8 mouse cellular contexts compared by ENCODE assay signal in the genomic region with DNA sequence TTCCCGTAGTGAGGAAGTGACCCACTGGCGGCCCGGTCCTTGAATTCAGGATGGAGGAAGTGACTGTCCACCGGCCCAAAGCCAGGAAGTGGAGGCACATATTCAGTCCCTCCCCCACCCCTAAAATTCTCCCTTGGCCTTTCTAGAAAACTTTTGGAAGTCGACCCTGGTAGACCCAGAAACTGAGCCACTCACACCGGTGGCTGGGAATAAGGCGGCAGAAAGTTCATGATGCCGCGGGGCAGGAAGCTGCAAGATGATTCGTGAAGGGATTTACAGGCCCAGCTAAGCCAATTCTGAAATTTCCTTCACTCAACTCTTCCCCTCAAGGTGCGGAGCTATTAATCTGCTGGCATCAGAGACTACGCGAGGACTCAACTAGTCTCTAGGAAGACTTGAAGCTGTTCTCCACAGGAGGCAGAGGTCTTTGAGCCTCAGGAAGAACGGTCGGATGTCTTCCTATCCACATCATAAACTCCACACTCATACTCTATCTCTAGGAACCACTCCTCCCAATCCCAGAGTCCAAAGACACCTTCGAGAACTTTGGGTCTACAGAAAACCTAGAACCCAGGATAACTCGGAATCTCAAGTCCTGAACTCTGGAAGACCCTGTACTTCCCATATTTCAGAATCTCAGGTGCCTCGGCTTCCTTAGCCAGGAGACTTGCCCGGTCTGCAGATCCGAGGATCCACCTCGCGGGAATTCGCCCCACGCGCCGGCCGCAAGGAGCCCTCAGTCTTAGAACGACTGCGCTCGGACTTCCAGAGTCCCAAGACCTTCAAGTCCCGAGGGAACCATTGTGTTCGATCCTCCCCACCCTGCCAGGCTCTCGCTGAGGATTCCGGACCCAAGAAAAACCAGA. TPM values are rescaled to one million over a fixed set of nuclear protein-coding genes. Genes with fewer than 3 reads are reported as not detected.
DNase-seq lines count a peak whose midpoint lies in the region; ATAC-seq and TF ChIP-seq lines count a peak whose summit lies in the region.

No protein-coding gene starts in this region.

- peak; percentile 53 for ATAC-seq in neural tube, embryonic 11.5 days (ENCODE audit: insufficient read depth, low FRiP score, low TSS enrichment)
- ATAC-seq in embryonic facial prominence, embryonic 13.5 days (ENCODE audit: insufficient number of reproducible peaks, insufficient read depth, low FRiP score, low TSS enrichment, low read depth): no peak
- no peak for ATAC-seq in cerebellum, adult (ENCODE audit: insufficient number of reproducible peaks, low FRiP score, low TSS enrichment)

- H3K36me3 ChIP-seq in neural tube, embryonic 11.5 days (ENCODE audit: control insufficient read depth, insufficient read depth, low read length): no peaks in the 10 kb centered on the region
- 0 out of 2 replicates have a peak, but pooled peaks cover 3% of the 10 kb centered on the region for H3K36me3 ChIP-seq in embryonic facial prominence, embryonic 13.5 days
- no peaks in the 10 kb centered on the region; the same call in 1 of the 2 replicates for H3K36me3 ChIP-seq in hindbrain, embryonic 10.5 days
- no peaks in the 10 kb centered on the region for H3K36me3 ChIP-seq in liver, adult 2 months (ENCODE audit: control insufficient read depth, insufficient read depth, low read length)

- no peak for TF ChIP-seq POLR2A in liver, adult 2 months (IDR thresholded peaks at IDR 0.05; ENCODE audit: extremely low read depth, insufficient read depth, low read length)

- WGBS in neural tube, embryonic 11.5 days: 5% methylated on average over 34 of the region's 34 CpGs
- WGBS in embryonic facial prominence, embryonic 13.5 days: 5% methylated on average over 34 of the region's 34 CpGs
- 7% methylated on average over 34 of the region's 34 CpGs for WGBS in hindbrain, embryonic 10.5 days
- 11% methylated on average over 34 of the region's 34 CpGs for WGBS in liver, adult 2 months

- no peaks in the 10 kb centered on the region for H3K9me3 ChIP-seq in neural tube, embryonic 11.5 days (ENCODE audit: control insufficient read depth, low read length)
- H3K9me3 ChIP-seq in embryonic facial prominence, embryonic 13.5 days: no peaks in the 10 kb centered on the region
- no peaks in the 10 kb centered on the region for H3K9me3 ChIP-seq in hindbrain, embryonic 10.5 days

- 0 out of 2 replicates have a peak overlapping the region, but pooled peaks have one; percentile 53 for H3K27ac ChIP-seq in neural tube, embryonic 11.5 days (ENCODE audit: low read depth, low read length)
- H3K27ac ChIP-seq in embryonic facial prominence, embryonic 13.5 days: 0 out of 2 replicates have a peak overlapping the region, but pooled peaks have one; percentile 11
- H3K27ac ChIP-seq in hindbrain, embryonic 10.5 days: peak overlapping the region; percentile 90
- peak overlapping the region; percentile 22 for H3K27ac ChIP-seq in liver, adult 2 months (replicated peaks; ENCODE audit: insufficient read depth, low read depth, low read length)

- peak overlapping the region; percentile 70 for H3K4me3 ChIP-seq in neural tube, embryonic 11.5 days (ENCODE audit: low read depth, low read length)
- H3K4me3 ChIP-seq in embryonic facial prominence, embryonic 13.5 days: peak overlapping the region; percentile 76
- peak overlapping the region; percentile 79 for H3K4me3 ChIP-seq in hindbrain, embryonic 10.5 days
- H3K4me3 ChIP-seq in liver, adult 2 months (ENCODE audit: insufficient read depth, low read depth, low read length): peak overlapping the region; percentile 82

- peaks cover 6% of the 10 kb centered on the region; the same call in 1 of the 2 replicates for H3K4me1 ChIP-seq in neural tube, embryonic 11.5 days (ENCODE audit: control insufficient read depth, insufficient read depth, low read length)
- peaks cover 16% of the 10 kb centered on the region for H3K4me1 ChIP-seq in embryonic facial prominence, embryonic 13.5 days
- peaks cover 12% of the 10 kb centered on the region for H3K4me1 ChIP-seq in hindbrain, embryonic 10.5 days (replicated peaks)
- peaks cover 4% of the 10 kb centered on the region; the same call in 1 of the 2 replicates for H3K4me1 ChIP-seq in liver, adult 2 months (ENCODE audit: control insufficient read depth, insufficient read depth, low read length)

- H3K27me3 ChIP-seq in neural tube, embryonic 11.5 days (ENCODE audit: control insufficient read depth, insufficient read depth, low read length): no peaks in the 10 kb centered on the region
- no peaks in the 10 kb centered on the region for H3K27me3 ChIP-seq in embryonic facial prominence, embryonic 13.5 days
- no peaks in the 10 kb centered on the region for H3K27me3 ChIP-seq in hindbrain, embryonic 10.5 days (ENCODE audit: insufficient read depth, poor library complexity, severe bottlenecking)
- H3K27me3 ChIP-seq in liver, adult 2 months (ENCODE audit: control insufficient read depth, insufficient read depth, low read length): no peaks in the 10 kb centered on the region

- H3K9ac ChIP-seq in neural tube, embryonic 11.5 days (ENCODE audit: low read length): peak overlapping the region; percentile 78
- peak overlapping the region; percentile 83 for H3K9ac ChIP-seq in embryonic facial prominence, embryonic 13.5 days
- H3K9ac ChIP-seq in liver, adult 2 months (ENCODE audit: low read depth, low read length): peak overlapping the region; percentile 64

- peaks cover 17% of the 10 kb centered on the region for H3K79me2 ChIP-seq in liver, adult 2 months (ENCODE audit: control insufficient read depth, insufficient read depth, low read length)

- no peak for TF ChIP-seq CTCF in liver, adult 2 months (IDR thresholded peaks at IDR 0.05; ENCODE audit: low read depth, low read length)

- no peak for DNase-seq in neural tube, embryonic 11.5 days (ENCODE audit: low spot score)
- DNase-seq in neural tube, embryonic 10.5 days (ENCODE audit: extremely low spot score, low spot score): no peak
- no peak for DNase-seq in hindbrain, embryonic 10.5 days (ENCODE audit: low spot score)
- no peak for DNase-seq in liver, adult 2 months (ENCODE audit: extremely low read depth, low read depth, low spot score)
- peak; percentile 43 for DNase-seq in naive thymus-derived CD4-positive, alpha-beta T cell, adult 2 months (ENCODE audit: low read depth)
- no peak for DNase-seq in right cerebral cortex, adult 2 months (ENCODE audit: low spot score in 2 of 2)

- H3K4me2 ChIP-seq in neural tube, embryonic 11.5 days (ENCODE audit: low read depth): peak overlapping the region; percentile 77
- peak overlapping the region; percentile 82 for H3K4me2 ChIP-seq in embryonic facial prominence, embryonic 13.5 days

RNA-seq across cellular contexts. Expression of gene Limk2, which starts 0.6 kb away (rescaled TPM):
- polyA plus RNA-seq in neural tube, embryonic 11.5 days (2014; fragmentation: Nextera tagmentation; extraction: Ambion mirVana): 77.5 and 91.8 TPM in 2 replicates
- polyA plus RNA-seq in embryonic facial prominence, embryonic 13.5 days (2015; fragmentation: Nextera tagmentation; extraction: Ambion mirVana): 80.5 and 84.3 TPM in 2 replicates
- polyA plus RNA-seq in hindbrain, embryonic 10.5 days (2016; fragmentation: Nextera tagmentation; extraction: Ambion mirVana): 62.0 and 82.2 TPM in 2 replicates
- 7.2 TPM in 2 replicates for total RNA-seq in liver, adult 2 months (2014; rRNA removed)
- polyA plus RNA-seq in liver, adult 2 months (2012; rRNA removed): 6.1 and 9.1 TPM in 2 replicates

RNA-seq across cellular contexts. Expression of gene Rnf185, which starts 43.8 kb away (rescaled TPM):
- 53.8 and 59.5 TPM in 2 replicates for polyA plus RNA-seq in neural tube, embryonic 11.5 days (2014; fragmentation: Nextera tagmentation; extraction: Ambion mirVana)
- polyA plus RNA-seq in embryonic facial prominence, embryonic 13.5 days (2015; fragmentation: Nextera tagmentation; extraction: Ambion mirVana): 34.0 and 34.1 TPM in 2 replicates
- 42.1 and 44.5 TPM in 2 replicates for polyA plus RNA-seq in hindbrain, embryonic 10.5 days (2016; fragmentation: Nextera tagmentation; extraction: Ambion mirVana)
- 11.2 and 14.8 TPM in 2 replicates for total RNA-seq in liver, adult 2 months (2014; rRNA removed)
- 28.7 and 33.3 TPM in 2 replicates for polyA plus RNA-seq in liver, adult 2 months (2012; rRNA removed)

Comparison
In these comparisons a context has a peak if more than half of its experiments do, and no peak if none do; other contexts are left out.
1. H3K27ac ChIP-seq: peak in every context shown above with its lines; median percentile 90 in hindbrain, embryonic 10.5 days; 53 in neural tube, embryonic 11.5 days; 22 in liver, adult 2 months; 11 in embryonic facial prominence, embryonic 13.5 days.